Comparison of ENCODE assay signal across 8 mouse cellular contexts in the genomic region with DNA sequence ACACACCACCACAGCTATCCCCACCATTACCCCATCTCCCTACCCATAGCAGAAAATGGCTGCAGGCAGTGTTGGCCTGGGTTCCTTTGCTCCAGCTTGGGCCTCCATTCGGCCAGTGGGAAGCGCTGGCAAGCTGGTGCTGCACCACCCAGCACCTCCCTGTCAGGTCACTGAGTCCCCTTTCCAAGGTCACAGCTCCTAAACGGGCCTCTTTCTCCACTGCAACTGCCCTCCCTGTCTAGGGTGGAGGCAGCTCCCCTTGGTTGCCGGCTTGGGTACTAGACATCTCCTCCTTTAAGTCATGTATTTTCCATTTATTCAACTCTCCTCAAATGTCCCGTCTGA. TPM values are rescaled to one million over a fixed set of nuclear protein-coding genes. Genes with fewer than 3 reads are reported as not detected.
DNase-seq lines count a peak whose midpoint lies in the region; ATAC-seq and TF ChIP-seq lines count a peak whose summit lies in the region.

No protein-coding gene starts in this region.

- no peak for TF ChIP-seq POLR2A in thymus, adult 2 months (IDR thresholded peaks at IDR 0.05; ENCODE audit: control insufficient read depth, extremely low read depth, insufficient read depth, low read length, poor library complexity)

- no peak overlapping the region for H3K9ac ChIP-seq in embryonic facial prominence, embryonic 12.5 days
- peak overlapping the region; percentile 64; the same call in 1 of the 2 replicates for H3K9ac ChIP-seq in intestine, embryonic 15.5 days
- peak overlapping the region; percentile 77 for H3K9ac ChIP-seq in liver, embryonic 16.5 days (ENCODE audit: low read depth, low read length)

- no peak for ATAC-seq in embryonic facial prominence, embryonic 12.5 days (ENCODE audit: insufficient number of reproducible peaks, insufficient read depth, low FRiP score, low TSS enrichment)
- no peak for ATAC-seq in intestine, embryonic 15.5 days
- ATAC-seq in liver, embryonic 16.5 days (ENCODE audit: low read depth) = peak; percentile 9; the same call in 1 of the 2 replicates

- peak; percentile 19 for DNase-seq in gastrocnemius, adult 2 months
- DNase-seq in gastrocnemius, adult 18-20 months (ENCODE audit: low spot score) = no peak
- DNase-seq in thymus, adult 2 months = no peak
- no peak for DNase-seq in right cerebral cortex, postnatal 36 days (ENCODE audit: low spot score in 2 of 2)
- no peak for DNase-seq in B cell, adult 2 months

- peak overlapping the region; percentile 60 for H3K4me2 ChIP-seq in embryonic facial prominence, embryonic 12.5 days (replicated peaks)
- H3K4me2 ChIP-seq in intestine, embryonic 15.5 days (replicated peaks) = peak overlapping the region; percentile 92
- peak overlapping the region; percentile 85 for H3K4me2 ChIP-seq in liver, embryonic 16.5 days (ENCODE audit: low read depth, low read length)

- no peaks in the 10 kb centered on the region for H3K27me3 ChIP-seq in embryonic facial prominence, embryonic 12.5 days
- H3K27me3 ChIP-seq in intestine, embryonic 15.5 days (replicated peaks) = no peaks in the 10 kb centered on the region
- H3K27me3 ChIP-seq in liver, embryonic 16.5 days (ENCODE audit: control insufficient read depth, insufficient read depth, low read depth, low read length) = peaks cover 8% of the 10 kb centered on the region
- no peaks in the 10 kb centered on the region for H3K27me3 ChIP-seq in thymus, adult 2 months (ENCODE audit: control insufficient read depth, insufficient read depth, low read length)

- peaks cover 41% of the 10 kb centered on the region for H3K4me1 ChIP-seq in embryonic facial prominence, embryonic 12.5 days
- H3K4me1 ChIP-seq in intestine, embryonic 15.5 days (replicated peaks) = peaks cover 36% of the 10 kb centered on the region
- peaks cover 71% of the 10 kb centered on the region for H3K4me1 ChIP-seq in liver, embryonic 16.5 days (ENCODE audit: control insufficient read depth, low read depth, low read length)
- peaks cover 27% of the 10 kb centered on the region for H3K4me1 ChIP-seq in thymus, adult 2 months (replicated peaks; ENCODE audit: control insufficient read depth, insufficient read depth, low read length)

- no peaks in the 10 kb centered on the region for H3K9me3 ChIP-seq in embryonic facial prominence, embryonic 12.5 days
- H3K9me3 ChIP-seq in intestine, embryonic 15.5 days = no peaks in the 10 kb centered on the region
- H3K9me3 ChIP-seq in liver, embryonic 16.5 days (replicated peaks; ENCODE audit: control insufficient read depth, low read length) = no peaks in the 10 kb centered on the region

- WGBS in embryonic facial prominence, embryonic 12.5 days = 35% methylated on average over 5 of the region's 5 CpGs
- 44% methylated on average over 5 of the region's 5 CpGs for WGBS in intestine, embryonic 15.5 days
- WGBS in liver, embryonic 16.5 days (ENCODE audit: insufficient replicate concordance) = 25% methylated on average over 5 of the region's 5 CpGs
- 78% methylated on average over 5 of the region's 5 CpGs for WGBS in thymus, adult 2 months

- no peak for TF ChIP-seq CTCF in gastrocnemius, adult 2 months (IDR thresholded peaks at IDR 0.05)
- TF ChIP-seq CTCF in thymus, adult 2 months (IDR thresholded peaks at IDR 0.05; ENCODE audit: borderline replicate concordance, control insufficient read depth, extremely low read depth, insufficient read depth, low read length, poor library complexity) = no peak

- H3K36me3 ChIP-seq in embryonic facial prominence, embryonic 12.5 days = no peaks in the 10 kb centered on the region
- no peaks in the 10 kb centered on the region for H3K36me3 ChIP-seq in intestine, embryonic 15.5 days
- no peaks in the 10 kb centered on the region for H3K36me3 ChIP-seq in liver, embryonic 16.5 days (ENCODE audit: control insufficient read depth, insufficient read depth)
- no peaks in the 10 kb centered on the region for H3K36me3 ChIP-seq in thymus, adult 2 months (ENCODE audit: control insufficient read depth, insufficient read depth, low read length)

- no peak overlapping the region for H3K4me3 ChIP-seq in gastrocnemius, adult 2 months
- peak overlapping the region; percentile 42 for H3K4me3 ChIP-seq in embryonic facial prominence, embryonic 12.5 days
- no peak overlapping the region for H3K4me3 ChIP-seq in intestine, embryonic 15.5 days (replicated peaks)
- H3K4me3 ChIP-seq in liver, embryonic 16.5 days (ENCODE audit: low read depth, low read length) = peak overlapping the region; percentile 66
- no peak overlapping the region for H3K4me3 ChIP-seq in thymus, adult 2 months (ENCODE audit: control insufficient read depth, insufficient read depth, low read length)

- no peak overlapping the region for H3K27ac ChIP-seq in gastrocnemius, adult 2 months
- H3K27ac ChIP-seq in embryonic facial prominence, embryonic 12.5 days = peak overlapping the region; percentile 83; the same call in 1 of the 2 replicates
- H3K27ac ChIP-seq in intestine, embryonic 15.5 days = no peak overlapping the region
- H3K27ac ChIP-seq in liver, embryonic 16.5 days (ENCODE audit: low read length) = peak overlapping the region; percentile 85
- no peak overlapping the region for H3K27ac ChIP-seq in thymus, adult 2 months (ENCODE audit: control insufficient read depth, insufficient read depth, low read length)

- intact Hi-C loops in gastrocnemius, adult 2 months (cut with DNase I) = loop anchor here (1.0 to 10.0 kb wide), 2 partner anchors 42 to 270 kb away; no protein-coding TSS in a partner anchor

RNA-seq across cellular contexts. Expression of a gene that starts 44.0 kb away (rescaled TPM):
- total RNA-seq in gastrocnemius, adult 2 months (2021) = 100 to 1,000 TPM; 201 to 262 TPM
- total RNA-seq in gastrocnemius, adult 18-20 months (2021) = 100 to 1,000 TPM; 158 to 253 TPM
- polyA plus RNA-seq in embryonic facial prominence, embryonic 12.5 days (2016; fragmentation: Nextera tagmentation; extraction: Ambion mirVana) = 3,148 and 3,183 TPM in 2 replicates
- polyA plus RNA-seq in intestine, embryonic 15.5 days (2015; fragmentation: Nextera tagmentation; extraction: Ambion mirVana) = 2,607 and 2,658 TPM in 2 replicates
- 531 and 545 TPM in 2 replicates for polyA plus RNA-seq in liver, embryonic 16.5 days (2015; fragmentation: Nextera tagmentation; extraction: Ambion mirVana)
- polyA plus RNA-seq in thymus, adult 2 months (2012; rRNA removed) = 1,233 and 1,455 TPM in 2 replicates

RNA-seq across cellular contexts. Expression of a gene that starts 57.0 kb away (rescaled TPM):
- total RNA-seq in gastrocnemius, adult 2 months (2021) = under 1 TPM in 1 of 2 experiments, not detected in 1; 0.87 TPM
- total RNA-seq in gastrocnemius, adult 18-20 months (2021) = under 1 TPM; 0.39 to 0.52 TPM
- polyA plus RNA-seq in embryonic facial prominence, embryonic 12.5 days (2016; fragmentation: Nextera tagmentation; extraction: Ambion mirVana) = 0.61 and 0.78 TPM in 2 replicates
- 0.18 TPM in 1 of 2 replicates, not detected in the other for polyA plus RNA-seq in intestine, embryonic 15.5 days (2015; fragmentation: Nextera tagmentation; extraction: Ambion mirVana)
- polyA plus RNA-seq in liver, embryonic 16.5 days (2015; fragmentation: Nextera tagmentation; extraction: Ambion mirVana) = not detected in 2 replicates
- polyA plus RNA-seq in thymus, adult 2 months (2012; rRNA removed) = 0.19 and 0.37 TPM in 2 replicates

Comparison
In these comparisons a context has a peak if more than half of its experiments do, and no peak if none do; other contexts are left out.
1. H3K27ac ChIP-seq: peak in embryonic facial prominence, embryonic 12.5 days (single experiment) and liver, embryonic 16.5 days (single experiment); none in gastrocnemius, adult 2 months (single experiment), intestine, embryonic 15.5 days (single experiment) and thymus, adult 2 months (single experiment).
2. H3K4me3 ChIP-seq: peak in embryonic facial prominence, embryonic 12.5 days (single experiment) and liver, embryonic 16.5 days (single experiment); none in gastrocnemius, adult 2 months (single experiment), intestine, embryonic 15.5 days (single experiment) and thymus, adult 2 months (single experiment).
3. Peak in every context shown above with its lines, with median percentiles within 50 percentile points of each other: H3K4me2 ChIP-seq.